Mouse (Mus musculus) right cerebral cortex, postnatal 25 days (tissue): ENCODE results near the gene Pde6d.
"Not testable (repeated sequence)": the region's sequence is repeated elsewhere in the genome, so short reads cannot be mapped to it uniquely, and the experiment has no call there.

Experiments
- DNase-seq: peaks from one replicate; pipeline ENCODE4 v3.0.0; 2022

Gene Pde6d

DNA sequence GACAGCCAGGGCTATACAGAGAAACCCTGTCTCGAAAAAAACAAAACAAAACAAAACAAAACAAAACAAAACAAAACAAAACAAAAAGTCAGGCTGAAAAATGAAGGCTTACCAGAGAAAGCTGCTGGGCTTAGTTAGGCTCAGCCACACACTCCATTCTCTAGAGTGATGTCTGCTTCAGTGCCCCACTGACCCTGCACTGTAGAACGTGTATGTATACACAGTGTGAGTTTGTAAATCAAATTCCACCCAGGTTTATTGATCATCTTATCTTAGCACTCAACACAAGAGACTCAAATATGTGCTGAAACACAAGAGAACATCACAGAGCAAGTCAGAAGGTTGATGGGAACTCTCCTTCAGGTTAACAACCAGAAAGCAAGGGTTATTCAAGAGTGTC is 14.0 kb downstream of the Pde6d start:
- no peak for DNase-seq

- no peak for DNase-seq
Observed at GRCm38 (mm10) chr1:86562663-86563062, 19.8 kb downstream of the Pde6d start.

- no peak for DNase-seq
Observed at GRCm38 (mm10) chr1:86559232-86559631, 23.2 kb downstream of the Pde6d start.

- no peak for DNase-seq
Observed at GRCm38 (mm10) chr1:86557872-86558271, 24.6 kb downstream of the Pde6d start.

GRCm38 (mm10) chr1:86555665-86556064 is 26.8 kb downstream of the Pde6d start:
- DNase-seq = no peak

DNA sequence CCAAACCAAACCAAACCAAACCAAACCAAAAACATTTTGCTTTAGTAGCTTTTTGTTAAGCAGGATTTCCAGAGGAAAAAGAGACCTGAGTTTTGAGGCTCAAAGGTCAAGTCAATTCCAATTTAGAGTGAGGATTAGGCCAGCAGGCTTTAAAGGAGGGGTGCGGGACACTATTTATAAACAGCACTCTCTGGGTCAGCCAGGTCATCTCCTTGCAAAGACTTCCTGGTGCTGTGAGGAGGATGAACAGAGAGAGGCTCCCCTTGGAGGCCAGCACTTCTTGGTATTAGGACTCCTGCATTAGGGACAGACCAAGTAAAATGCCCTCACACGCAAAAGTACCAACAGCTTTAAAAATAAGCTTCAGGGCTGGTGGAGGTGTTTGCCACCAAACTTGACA is 30.6 kb downstream of the Pde6d start:
- no peak for DNase-seq

- DNase-seq = no peak
Observed at GRCm38 (mm10) chr1:86551299-86551698, 31.1 kb downstream of the Pde6d start.

GRCm38 (mm10) chr1:86546797-86547196 is 35.6 kb downstream of the Pde6d start:
- no peak for DNase-seq

DNA sequence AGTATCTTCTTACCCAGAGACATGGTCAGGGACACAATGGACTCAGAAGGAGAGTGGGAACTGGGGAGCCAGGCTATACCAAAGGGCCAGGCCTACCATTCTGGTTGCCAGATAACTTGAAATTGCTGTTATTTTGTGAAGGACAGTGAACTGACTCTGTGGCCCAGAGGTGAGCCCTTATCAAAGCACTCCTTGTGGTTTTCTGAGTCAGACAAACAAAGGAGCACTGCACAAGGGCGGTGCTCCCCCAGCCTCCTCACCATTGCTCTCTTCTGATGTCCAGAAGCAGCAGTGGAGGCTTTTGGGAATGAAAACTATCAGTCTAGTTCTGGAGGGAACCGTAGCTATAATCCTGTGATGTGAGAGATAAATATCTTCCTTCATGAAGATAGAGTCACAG is 39.8 kb downstream of the Pde6d start:
- DNase-seq = no peak

DNA sequence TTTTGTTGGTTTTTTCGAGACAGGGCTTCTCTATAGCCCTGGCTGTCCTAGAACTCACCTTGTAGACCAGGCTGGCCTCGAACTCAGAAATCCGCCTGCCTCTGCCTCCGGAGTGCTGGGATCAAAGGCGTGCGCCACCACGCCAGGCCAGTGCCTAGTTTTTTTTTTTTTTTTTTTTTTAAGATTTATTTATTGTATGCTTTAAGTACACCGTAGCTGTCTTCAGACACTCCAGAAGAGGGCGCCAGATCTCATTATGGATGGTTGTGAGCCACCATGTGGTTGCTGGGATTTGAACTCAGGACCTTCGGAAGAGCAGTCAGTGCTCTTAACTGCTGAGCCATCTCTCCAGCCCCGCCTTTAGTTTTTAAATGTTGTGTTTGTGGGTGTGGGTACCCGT is 42.8 kb downstream of the Pde6d start:
- not testable (repeated sequence) for DNase-seq

- no peak for DNase-seq
Observed at GRCm38 (mm10) chr1:86538383-86538782, 44.0 kb downstream of the Pde6d start.

DNA sequence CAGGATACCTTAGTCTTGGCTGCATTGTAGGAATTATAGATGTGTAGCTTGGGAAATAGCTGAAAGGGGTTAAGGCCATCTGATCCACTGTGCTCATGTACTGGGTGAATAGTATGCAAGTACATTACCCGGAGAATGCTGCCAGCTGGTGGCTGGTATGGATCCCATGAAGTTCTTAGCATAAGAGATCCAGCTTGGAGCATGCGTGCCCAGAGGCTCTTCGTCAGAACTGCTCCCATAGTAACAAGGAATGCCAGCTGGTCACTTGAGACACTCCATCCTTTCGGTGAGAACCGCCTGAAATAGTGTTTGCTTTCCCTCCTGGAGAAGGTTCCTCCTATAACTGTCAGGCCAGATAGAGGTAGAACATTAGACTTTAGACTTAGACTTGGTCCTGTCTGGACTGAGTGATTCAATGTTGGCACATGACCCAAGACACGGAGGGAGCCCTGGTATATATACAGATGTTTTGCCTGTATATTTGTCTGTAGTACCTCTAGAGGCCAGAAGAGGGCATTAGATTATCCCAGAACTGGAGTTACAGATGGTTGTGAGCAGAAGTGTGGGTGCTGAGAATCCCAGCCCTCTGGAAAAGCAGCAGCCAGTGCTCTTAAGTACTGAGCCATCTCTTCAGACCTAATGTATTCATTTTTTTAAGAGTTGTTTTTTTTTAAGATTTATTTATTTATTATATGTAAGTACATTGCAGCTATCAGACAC is 48.9 kb downstream of the Pde6d start:
- peak; percentile 49 for DNase-seq

DNA sequence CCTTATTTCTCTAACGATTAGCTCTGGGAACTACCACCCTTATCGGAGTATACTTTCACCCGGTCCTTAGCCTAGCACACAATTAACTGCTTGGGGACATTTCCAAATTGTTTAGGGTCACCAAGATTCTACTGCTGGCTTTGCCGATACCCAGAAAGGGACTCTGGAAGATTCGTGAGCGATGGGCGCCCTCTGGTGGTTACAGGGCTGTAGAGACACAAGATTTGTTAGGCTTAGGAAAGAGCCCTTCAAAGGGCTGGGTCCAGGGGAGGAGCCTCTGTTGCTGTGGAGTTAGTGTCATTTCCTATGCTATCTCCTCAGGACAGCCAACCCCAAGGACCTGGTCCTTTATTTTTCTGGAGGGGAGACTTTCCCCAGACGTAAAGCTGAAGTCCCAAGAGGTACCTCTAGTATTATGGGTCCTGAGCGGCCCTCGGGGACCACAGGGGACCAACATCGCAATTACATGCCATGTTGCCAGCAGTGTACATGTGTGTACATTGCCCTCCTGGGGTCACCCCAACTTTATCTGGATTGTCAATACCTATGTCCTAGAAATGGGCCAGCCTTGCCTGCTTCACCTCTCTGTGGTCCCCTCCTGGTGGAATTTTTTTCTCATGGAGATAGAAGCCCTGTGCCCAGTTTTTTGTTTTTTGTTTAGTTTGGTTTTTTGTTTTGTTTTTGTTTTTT is 49.9 kb downstream of the Pde6d start:
- DNase-seq = peak; percentile 88

DNA sequence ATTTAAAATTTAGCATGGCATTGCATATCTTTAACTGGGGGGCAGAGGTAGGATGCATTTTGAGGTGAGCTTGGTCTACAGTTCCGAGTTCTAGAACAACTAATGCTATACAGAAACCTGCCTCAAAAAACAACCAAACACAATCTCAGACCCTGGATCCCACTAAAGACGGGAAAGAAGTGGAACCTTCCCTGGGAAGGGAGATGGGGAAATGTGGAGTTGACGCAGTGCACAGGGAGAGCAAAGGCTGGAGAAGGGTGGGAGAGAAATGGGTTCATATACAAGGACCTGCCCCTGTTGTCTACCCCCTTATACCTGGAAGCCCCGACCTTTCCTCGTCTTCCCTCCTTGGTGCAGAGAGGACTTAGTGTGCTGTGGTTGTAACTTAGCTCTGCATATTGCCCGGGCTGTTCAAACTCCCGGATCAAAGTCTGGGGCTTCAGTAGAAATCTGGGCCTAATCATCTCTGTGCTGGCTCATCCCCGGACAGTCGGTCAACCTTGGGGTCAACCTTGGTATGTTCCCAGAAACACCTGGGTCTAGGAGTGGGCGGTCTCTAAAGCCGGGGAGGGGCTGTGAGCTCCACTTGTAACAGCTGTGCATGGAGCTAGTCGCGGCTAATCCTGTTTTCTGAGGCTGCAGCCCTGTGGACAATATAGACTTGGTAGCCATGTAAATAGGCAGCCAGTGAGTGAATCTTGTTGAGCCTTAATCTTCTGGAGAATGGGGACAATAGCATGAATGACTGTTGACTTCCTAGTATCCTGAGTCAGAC is 50.7 kb downstream of the Pde6d start:
- DNase-seq = no peak

DNA sequence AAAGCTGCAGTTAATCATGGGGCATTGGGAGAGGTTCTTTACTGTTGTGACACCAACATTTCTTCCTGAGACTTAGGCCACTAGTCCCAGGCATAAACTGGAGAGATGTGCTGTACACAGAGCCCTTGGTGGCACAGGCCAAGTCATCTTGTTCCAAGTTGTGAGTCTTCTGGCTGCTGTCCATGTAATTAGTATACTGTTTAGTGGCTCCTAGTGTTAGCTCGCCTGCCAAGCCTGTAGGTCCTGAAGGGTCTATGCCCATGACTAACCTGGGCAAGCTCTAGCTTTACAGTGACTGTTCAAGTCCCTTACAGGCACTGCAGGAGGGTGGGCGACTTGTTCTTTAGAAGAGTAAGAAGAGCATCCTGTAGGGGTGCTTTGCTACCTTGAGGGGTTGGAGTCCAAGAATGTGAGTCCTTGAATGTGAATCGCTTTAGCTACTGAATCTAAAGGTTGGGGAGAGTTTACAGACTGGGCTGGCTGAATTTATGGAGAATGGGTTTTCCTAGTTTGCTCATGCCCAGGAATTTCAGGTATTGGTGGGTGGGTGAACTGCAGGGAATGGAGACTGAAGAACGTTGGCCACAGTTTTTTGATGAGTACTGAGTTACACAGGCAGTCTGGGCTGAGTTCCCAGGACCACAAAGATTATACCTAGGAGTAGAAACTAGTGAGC is 51.4 kb downstream of the Pde6d start:
- no peak for DNase-seq

GRCm38 (mm10) chr1:86529590-86529989 is 52.8 kb downstream of the Pde6d start:
- no peak for DNase-seq

GRCm38 (mm10) chr1:86528571-86529180 is 53.8 kb downstream of the Pde6d start:
- peak; percentile 56 for DNase-seq

GRCm38 (mm10) chr1:86527599-86528486 is 54.6 kb downstream of the Pde6d start:
- DNase-seq = peak; percentile 93

GRCm38 (mm10) chr1:86526789-86527598 is 55.4 kb downstream of the Pde6d start:
- DNase-seq = peak; percentile 30

DNA sequence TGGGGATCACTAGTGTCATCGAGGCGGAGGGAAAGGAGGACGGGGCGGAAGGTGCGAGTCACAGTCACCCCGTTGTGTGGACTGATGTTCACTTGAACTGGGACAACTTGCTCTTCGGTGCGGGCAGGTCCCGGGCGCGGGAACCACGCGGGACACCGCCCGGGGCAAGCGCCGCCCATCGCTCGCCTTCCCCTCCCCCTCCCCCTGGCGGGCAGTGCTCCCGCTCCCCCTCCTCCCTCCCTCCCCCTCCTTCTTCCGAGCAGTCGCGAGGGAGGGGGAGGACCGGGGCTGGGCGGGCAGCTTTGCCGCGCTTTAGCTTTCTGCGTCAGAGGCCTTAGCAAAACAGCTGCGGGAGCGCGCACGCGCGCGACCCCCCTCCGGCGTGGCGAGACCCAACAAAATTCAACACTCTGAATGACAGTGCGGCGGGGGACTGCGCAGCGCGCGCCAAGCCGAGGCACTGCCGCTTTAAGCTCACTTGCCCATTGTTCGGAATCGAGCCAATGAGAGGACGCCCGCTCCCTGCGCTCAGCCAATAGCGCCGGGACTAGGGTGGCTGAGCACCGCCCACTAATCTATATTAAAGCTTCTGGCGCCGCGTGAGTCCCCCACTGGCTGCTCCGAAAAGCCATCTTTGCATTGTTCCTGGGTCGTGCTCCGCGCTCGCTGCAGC is 56.2 kb downstream of the Pde6d start, which contains the start of gene Ptma:
Gene Ptma, plus strand, starts transcription at position 611 of the 673 bp plus-strand sequence.
- DNase-seq = peak; percentile 99
